Mouse (Mus musculus): ENCODE results near the gene Fam207a. TPM values are rescaled to one million over a fixed set of nuclear protein-coding genes. Genes with fewer than 3 reads are reported as not detected.

The Fam207a gene
- total and polyA plus RNA-seq, 2 experiments from 2014 or later: 16.1 to 18.1 TPM

- Histone ChIP-seq H3K27ac (ENCODE audit: low read depth) (no peak within 1 kb of the TSS), H3K9me3 (replicated peaks; ENCODE audit: control insufficient read depth, low read length) (no peaks in the 10 kb centered on the region), H3K4me3 (ENCODE audit: low read depth, low read length) (peak within 1 kb of the TSS; percentile 15; the same call in 1 of the 2 replicates), H3K4me1 (ENCODE audit: control insufficient read depth, insufficient read depth) (no peaks in the 10 kb centered on the region), H3K36me3 (replicated peaks; ENCODE audit: control insufficient read depth, insufficient read depth, low read length) (no peaks in the 10 kb centered on the region), H3K4me2 (ENCODE audit: low read depth, low read length) (peak within 1 kb of the TSS; percentile 24; the same call in 1 of the 2 replicates), H3K27me3 (ENCODE audit: control insufficient read depth, insufficient read depth, low read length) (no peaks in the 10 kb centered on the region), H3K9ac (replicated peaks; ENCODE audit: low read depth, low read length) (no peak within 1 kb of the TSS)
- DNase-seq (ENCODE audit: low spot score): no peak
- 39% methylated on average over 9 of the region's 9 CpGs for WGBS
- ATAC-seq (ENCODE audit: insufficient read depth, low read depth): no peak
- TF ChIP-seq CTCF (IDR thresholded peaks at IDR 0.05; ENCODE audit: low read depth) (no peak), EP300 (IDR thresholded peaks at IDR 0.05; ENCODE audit: low read depth) (no peak)
Measured at GRCm38 (mm10) chr10:77530140-77530539, 14.6 kb upstream of the Fam207a start, which contains the start of gene Itgb2. Gene Itgb2, plus strand, starts transcription at chr10:77530252.

- DNase-seq (ENCODE audit: low spot score) (no peak), ATAC-seq (ENCODE audit: insufficient read depth, low read depth) (no peak)
- H3K4me3 ChIP-seq (ENCODE audit: low read depth, low read length): no peak overlapping the region
- no peaks in the 10 kb centered on the region for H3K9me3 ChIP-seq (replicated peaks; ENCODE audit: control insufficient read depth, low read length)
- no peaks in the 10 kb centered on the region for H3K27me3 ChIP-seq (ENCODE audit: control insufficient read depth, insufficient read depth, low read length)
- H3K4me1 ChIP-seq (ENCODE audit: control insufficient read depth, insufficient read depth): no peaks in the 10 kb centered on the region
- no peak overlapping the region for H3K27ac ChIP-seq (ENCODE audit: low read depth)
- WGBS: 73% methylated on average over 6 of the region's 6 CpGs
- TF ChIP-seq CTCF (IDR thresholded peaks at IDR 0.05; ENCODE audit: low read depth): no peak
- TF ChIP-seq EP300 (IDR thresholded peaks at IDR 0.05; ENCODE audit: low read depth): no peak
- no peak overlapping the region for H3K9ac ChIP-seq (replicated peaks; ENCODE audit: low read depth, low read length)
- H3K36me3 ChIP-seq (replicated peaks; ENCODE audit: control insufficient read depth, insufficient read depth, low read length): no peaks in the 10 kb centered on the region
- H3K4me2 ChIP-seq (ENCODE audit: low read depth, low read length): no peak overlapping the region
Measured at GRCm38 (mm10) chr10:77528634-77529033, 13.0 kb upstream of the Fam207a start.

- WGBS: 54% methylated on average over 2 of the region's 2 CpGs
- DNase-seq (ENCODE audit: low spot score): no peak
- Histone ChIP-seq H3K27me3 (ENCODE audit: control insufficient read depth, insufficient read depth, low read length) (0 out of 2 replicates have a peak, but pooled peaks cover 8% of the 10 kb centered on the region), H3K4me2 (ENCODE audit: low read depth, low read length) (no peak overlapping the region), H3K9ac (replicated peaks; ENCODE audit: low read depth, low read length) (no peak overlapping the region), H3K4me3 (ENCODE audit: low read depth, low read length) (no peak overlapping the region), H3K4me1 (ENCODE audit: control insufficient read depth, insufficient read depth) (no peaks in the 10 kb centered on the region; the same call in 1 of the 2 replicates), H3K9me3 (replicated peaks; ENCODE audit: control insufficient read depth, low read length) (no peaks in the 10 kb centered on the region), H3K36me3 (replicated peaks; ENCODE audit: control insufficient read depth, insufficient read depth, low read length) (no peaks in the 10 kb centered on the region), H3K27ac (ENCODE audit: low read depth) (no peak overlapping the region)
- ATAC-seq (ENCODE audit: insufficient read depth, low read depth): no peak
- TF ChIP-seq EP300 (IDR thresholded peaks at IDR 0.05; ENCODE audit: low read depth) (no peak), CTCF (IDR thresholded peaks at IDR 0.05; ENCODE audit: low read depth) (no peak)
Measured at GRCm38 (mm10) chr10:77526488-77526887, 10.9 kb upstream of the Fam207a start.

- no peaks in the 10 kb centered on the region; the same call in 1 of the 2 replicates for H3K4me1 ChIP-seq (ENCODE audit: control insufficient read depth, insufficient read depth)
- H3K9me3 ChIP-seq (replicated peaks; ENCODE audit: control insufficient read depth, low read length): no peaks in the 10 kb centered on the region
- DNase-seq (ENCODE audit: low spot score): no peak
- no peak overlapping the region for H3K4me2 ChIP-seq (ENCODE audit: low read depth, low read length)
- no peak for ATAC-seq (ENCODE audit: insufficient read depth, low read depth)
- no peak for TF ChIP-seq CTCF (IDR thresholded peaks at IDR 0.05; ENCODE audit: low read depth)
- no peak overlapping the region for H3K4me3 ChIP-seq (ENCODE audit: low read depth, low read length)
- H3K9ac ChIP-seq (replicated peaks; ENCODE audit: low read depth, low read length): no peak overlapping the region
- no peaks in the 10 kb centered on the region for H3K36me3 ChIP-seq (replicated peaks; ENCODE audit: control insufficient read depth, insufficient read depth, low read length)
- WGBS: 57% methylated on average over 7 of the region's 7 CpGs
- 0 out of 2 replicates have a peak overlapping the region, but pooled peaks have one; percentile 20 for H3K27ac ChIP-seq (ENCODE audit: low read depth)
- H3K27me3 ChIP-seq (ENCODE audit: control insufficient read depth, insufficient read depth, low read length): 0 out of 2 replicates have a peak, but pooled peaks cover 8% of the 10 kb centered on the region
Measured at GRCm38 (mm10) chr10:77523321-77523720, 7.7 kb upstream of the Fam207a start.

GRCm38 (mm10) chr10:77522746-77523145, 7.2 kb upstream of the Fam207a start:
- no peak for TF ChIP-seq CTCF (IDR thresholded peaks at IDR 0.05; ENCODE audit: low read depth)
- TF ChIP-seq EP300 (IDR thresholded peaks at IDR 0.05; ENCODE audit: low read depth): no peak
- 0 out of 2 replicates have a peak overlapping the region, but pooled peaks have one; percentile 16 for H3K4me3 ChIP-seq (ENCODE audit: low read depth, low read length)
- H3K27me3 ChIP-seq (ENCODE audit: control insufficient read depth, insufficient read depth, low read length): 0 out of 2 replicates have a peak, but pooled peaks cover 8% of the 10 kb centered on the region
- no peaks in the 10 kb centered on the region; the same call in 1 of the 2 replicates for H3K4me1 ChIP-seq (ENCODE audit: control insufficient read depth, insufficient read depth)
- DNase-seq (ENCODE audit: low spot score): no peak
- no peak overlapping the region for H3K27ac ChIP-seq (ENCODE audit: low read depth)
- no peak overlapping the region for H3K9ac ChIP-seq (replicated peaks; ENCODE audit: low read depth, low read length)
- 69% methylated on average over 12 of the region's 12 CpGs for WGBS
- no peak for ATAC-seq (ENCODE audit: insufficient read depth, low read depth)
- no peaks in the 10 kb centered on the region for H3K9me3 ChIP-seq (replicated peaks; ENCODE audit: control insufficient read depth, low read length)
- H3K36me3 ChIP-seq (replicated peaks; ENCODE audit: control insufficient read depth, insufficient read depth, low read length): no peaks in the 10 kb centered on the region
- peak overlapping the region; percentile 53 for H3K4me2 ChIP-seq (ENCODE audit: low read depth, low read length)
